Mouse (Mus musculus): ENCODE data around the gene Mpdz. TPM values are rescaled to one million over a fixed set of nuclear protein-coding genes. Genes with fewer than 3 reads are reported as not detected.

Gene Mpdz
- 35.8 and 39.9 TPM in 2 replicates for polyA plus RNA-seq (2012; rRNA removed)

GRCm38 (mm10) chr4:81442078-81442981, at the start of gene Mpdz:
Mpdz (minus strand) TSS chr4:81442815.
- peak in 1 of 2 experiments; percentile 54 for DNase-seq (ENCODE audit: extremely low spot score in 1 of 2, low spot score in 1 of 2)

GRCm38 (mm10) chr4:81490556-81490955, 47.9 kb upstream of the Mpdz start:
- DNase-seq (ENCODE audit: extremely low spot score in 1 of 2, low spot score in 1 of 2), result no peak

- DNase-seq (ENCODE audit: extremely low spot score in 1 of 2, low spot score in 1 of 2), result no peak
Measured at GRCm38 (mm10) chr4:81484603-81485002, 42.0 kb upstream of the Mpdz start.

GRCm38 (mm10) chr4:81483887-81484602, 41.4 kb upstream of the Mpdz start:
- peak in 1 of 2 experiments; percentile 6 for DNase-seq (ENCODE audit: extremely low spot score in 1 of 2, low spot score in 1 of 2)

- DNase-seq (ENCODE audit: extremely low spot score in 1 of 2, low spot score in 1 of 2), result no peak
Measured at GRCm38 (mm10) chr4:81483159-81483558, 40.5 kb upstream of the Mpdz start.

- DNase-seq (ENCODE audit: extremely low spot score in 1 of 2, low spot score in 1 of 2), result no peak
Measured at GRCm38 (mm10) chr4:81466821-81467220, 24.2 kb upstream of the Mpdz start.

GRCm38 (mm10) chr4:81465172-81465571, 22.6 kb upstream of the Mpdz start:
- DNase-seq (ENCODE audit: extremely low spot score in 1 of 2, low spot score in 1 of 2), result no peak

GRCm38 (mm10) chr4:81462253-81462652, 19.6 kb upstream of the Mpdz start:
- no peak for DNase-seq (ENCODE audit: extremely low spot score in 1 of 2, low spot score in 1 of 2)

- DNase-seq (ENCODE audit: extremely low spot score in 1 of 2, low spot score in 1 of 2), result no peak
Measured at GRCm38 (mm10) chr4:81458921-81459320, 16.3 kb upstream of the Mpdz start.

- no peak for DNase-seq (ENCODE audit: extremely low spot score in 1 of 2, low spot score in 1 of 2)
Measured at GRCm38 (mm10) chr4:81453806-81454205, 11.2 kb upstream of the Mpdz start.

- no peak for DNase-seq (ENCODE audit: extremely low spot score in 1 of 2, low spot score in 1 of 2)
Measured at GRCm38 (mm10) chr4:81452183-81452582, 9.6 kb upstream of the Mpdz start.

- no peak for DNase-seq (ENCODE audit: extremely low spot score in 1 of 2, low spot score in 1 of 2)
Measured at GRCm38 (mm10) chr4:81449413-81449812, 6.8 kb upstream of the Mpdz start.

GRCm38 (mm10) chr4:81443566-81443965, 951 bp upstream of the Mpdz start:
- DNase-seq (ENCODE audit: extremely low spot score in 1 of 2, low spot score in 1 of 2), result no peak

GRCm38 (mm10) chr4:81433961-81434360, 8.7 kb downstream of the Mpdz start:
- peak in 1 of 2 experiments; percentile 17 for DNase-seq (ENCODE audit: extremely low spot score in 1 of 2, low spot score in 1 of 2)

GRCm38 (mm10) chr4:81430826-81431225, 11.8 kb downstream of the Mpdz start:
- no peak for DNase-seq (ENCODE audit: extremely low spot score in 1 of 2, low spot score in 1 of 2)

GRCm38 (mm10) chr4:81430105-81430504, 12.5 kb downstream of the Mpdz start:
- no peak for DNase-seq (ENCODE audit: extremely low spot score in 1 of 2, low spot score in 1 of 2)

- no peak for DNase-seq (ENCODE audit: extremely low spot score in 1 of 2, low spot score in 1 of 2)
Measured at GRCm38 (mm10) chr4:81429670-81430069, 12.9 kb downstream of the Mpdz start.

GRCm38 (mm10) chr4:81423556-81423955, 19.1 kb downstream of the Mpdz start:
- DNase-seq (ENCODE audit: extremely low spot score in 1 of 2, low spot score in 1 of 2), result no peak

- no peak for DNase-seq (ENCODE audit: extremely low spot score in 1 of 2, low spot score in 1 of 2)
Measured at GRCm38 (mm10) chr4:81421621-81422020, 21.0 kb downstream of the Mpdz start.

GRCm38 (mm10) chr4:81415324-81416026, 27.1 kb downstream of the Mpdz start:
- no peak for DNase-seq (ENCODE audit: extremely low spot score in 1 of 2, low spot score in 1 of 2)

Data from frontal cortex, adult 2 months (tissue).